Mouse (Mus musculus) ES-Bruce4 (cell line): ENCODE measurements around the gene Vps37b. TPM values are rescaled to one million over a fixed set of nuclear protein-coding genes. Genes with fewer than 3 reads are reported as not detected.

Experiments used
- H3K27ac ChIP-seq: 2 replicates; pipeline ENCODE4 v1.5.1; 2012; ENCODE audit warnings: low read length, inconsistent platforms; ENCODE audit not compliant: insufficient read depth
- H3K27me3 ChIP-seq: 2 replicates; pipeline ENCODE4 v1.6.1; 2012; ENCODE audit warnings: mild to moderate bottlenecking, low read length, inconsistent platforms; ENCODE audit not compliant: control insufficient read depth, poor library complexity, insufficient read depth, severe bottlenecking
- H3K36me3 ChIP-seq: 2 replicates; pipeline ENCODE4 v1.6.1; 2012; ENCODE audit warnings: inconsistent platforms, mild to moderate bottlenecking, low read length, moderate library complexity; ENCODE audit not compliant: control insufficient read depth, poor library complexity, insufficient read depth, severe bottlenecking
- H3K4me1 ChIP-seq: one replicate; pipeline ENCODE4 v1.8.1; 2011; ENCODE audit warnings: low read length; ENCODE audit not compliant: control insufficient read depth, insufficient read depth
- H3K4me3 ChIP-seq: 2 replicates; pipeline ENCODE4 v1.5.1; 2011; ENCODE audit warnings: low read depth, mild to moderate bottlenecking, low read length
- H3K9ac ChIP-seq: 2 replicates; pipeline ENCODE4 v1.6.1; 2012; ENCODE audit warnings: low read depth, mild to moderate bottlenecking, inconsistent platforms; ENCODE audit not compliant: poor library complexity, severe bottlenecking
- H3K9me3 ChIP-seq: replicated peaks from 2 replicates; pipeline ENCODE4 v1.6.1; 2012; ENCODE audit warnings: mild to moderate bottlenecking, low read length, inconsistent platforms; ENCODE audit not compliant: control insufficient read depth, poor library complexity, insufficient read depth, severe bottlenecking
- CTCF ChIP-seq: IDR thresholded peaks from one replicate; pipeline ENCODE4 v1.8.1; 2011; ENCODE audit warnings: low read depth, low read length
- EP300 ChIP-seq: IDR thresholded peaks from 2 replicates; pipeline ENCODE4 v1.6.1; 2011; ENCODE audit warnings: low read depth, low read length; ENCODE audit not compliant: insufficient read depth
- POLR2A ChIP-seq: IDR thresholded peaks from one replicate; pipeline ENCODE4 v1.8.1; 2011; ENCODE audit warnings: low read length; ENCODE audit not compliant: insufficient read depth
- polyA plus RNA-seq: library from polyadenylated mRNA; stranded (reverse); fragments of >200 nt; gene quantifications from 2 replicates; pipeline ENCODE4 v1.2.4, GENCODE M21; 2011; ENCODE audit warnings: low read depth; ENCODE audit not compliant: missing spikeins, insufficient read depth, insufficient read length

The Vps37b gene
- polyA plus RNA-seq, 1 experiment = 11.9 TPM

GRCm38 (mm10) chr5:124075716-124076115, 43.6 kb upstream of the Vps37b start:
- Histone ChIP-seq H3K27ac (no peak overlapping the region), H3K27me3 (no peaks in the 10 kb centered on the region), H3K4me3 (no peak overlapping the region), H3K36me3 (no peaks in the 10 kb centered on the region), H3K9me3 (no peaks in the 10 kb centered on the region), H3K4me1 (no peaks in the 10 kb centered on the region), H3K9ac (no peak overlapping the region)
- no peak for TF ChIP-seq POLR2A
- no peak for TF ChIP-seq EP300
- no peak for TF ChIP-seq CTCF

DNA sequence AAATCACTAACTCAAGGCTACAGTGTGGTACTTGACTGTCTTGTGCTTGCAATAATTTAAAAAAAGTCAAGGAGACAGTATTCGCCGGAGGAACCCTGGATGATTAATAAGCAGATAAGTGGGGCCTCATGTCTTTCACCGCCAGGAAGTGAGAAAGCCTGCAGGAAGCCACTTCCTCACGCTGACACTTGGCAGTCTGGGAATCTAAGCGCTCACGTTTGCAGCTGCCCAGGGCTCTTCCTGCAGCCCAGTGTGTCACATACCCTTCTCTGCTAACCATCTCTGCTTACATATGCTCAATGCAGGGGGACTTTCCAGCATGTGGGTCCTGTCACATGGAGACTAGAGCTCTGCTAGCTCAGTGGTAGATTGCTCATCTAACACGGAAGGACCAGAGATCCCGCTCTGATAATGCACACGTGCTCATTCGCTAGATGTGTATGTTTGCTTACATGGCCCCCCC, 42.8 kb upstream of the Vps37b start:
- Histone ChIP-seq H3K9ac (no peak overlapping the region), H3K9me3 (no peaks in the 10 kb centered on the region), H3K27me3 (no peaks in the 10 kb centered on the region), H3K4me3 (no peak overlapping the region), H3K36me3 (no peaks in the 10 kb centered on the region), H3K4me1 (no peaks in the 10 kb centered on the region), H3K27ac (no peak overlapping the region)
- TF ChIP-seq POLR2A (no peak), EP300 (no peak), CTCF (no peak)

GRCm38 (mm10) chr5:124073682-124074081, 41.6 kb upstream of the Vps37b start:
- H3K27ac ChIP-seq = no peak overlapping the region
- no peak overlapping the region for H3K4me3 ChIP-seq
- no peak for TF ChIP-seq EP300
- no peak for TF ChIP-seq CTCF
- TF ChIP-seq POLR2A = no peak
- H3K4me1 ChIP-seq = no peaks in the 10 kb centered on the region
- no peaks in the 10 kb centered on the region for H3K9me3 ChIP-seq
- no peak overlapping the region for H3K9ac ChIP-seq
- no peaks in the 10 kb centered on the region for H3K27me3 ChIP-seq
- no peaks in the 10 kb centered on the region for H3K36me3 ChIP-seq

- no peak overlapping the region for H3K9ac ChIP-seq
- H3K4me1 ChIP-seq = no peaks in the 10 kb centered on the region
- H3K27ac ChIP-seq = no peak overlapping the region
- TF ChIP-seq EP300 = no peak
- no peak for TF ChIP-seq CTCF
- no peak for TF ChIP-seq POLR2A
- H3K4me3 ChIP-seq = no peak overlapping the region
- H3K36me3 ChIP-seq = no peaks in the 10 kb centered on the region
- no peaks in the 10 kb centered on the region for H3K27me3 ChIP-seq
- H3K9me3 ChIP-seq = no peaks in the 10 kb centered on the region
Observed at GRCm38 (mm10) chr5:124069657-124070056, 37.6 kb upstream of the Vps37b start.

GRCm38 (mm10) chr5:124062037-124062824, 30.2 kb upstream of the Vps37b start:
- no peak for TF ChIP-seq POLR2A
- no peak for TF ChIP-seq EP300
- TF ChIP-seq CTCF = no peak
- Histone ChIP-seq H3K9me3 (no peaks in the 10 kb centered on the region), H3K4me1 (no peaks in the 10 kb centered on the region), H3K4me3 (peak overlapping the region; percentile 6), H3K27ac (no peak overlapping the region), H3K9ac (no peak overlapping the region), H3K27me3 (no peaks in the 10 kb centered on the region), H3K36me3 (no peaks in the 10 kb centered on the region)

- no peaks in the 10 kb centered on the region for H3K4me1 ChIP-seq
- no peak overlapping the region for H3K9ac ChIP-seq
- H3K36me3 ChIP-seq = no peaks in the 10 kb centered on the region
- no peak for TF ChIP-seq POLR2A
- no peak for TF ChIP-seq CTCF
- TF ChIP-seq EP300 = no peak
- no peaks in the 10 kb centered on the region for H3K27me3 ChIP-seq
- no peak overlapping the region for H3K4me3 ChIP-seq
- H3K27ac ChIP-seq = no peak overlapping the region
- H3K9me3 ChIP-seq = no peaks in the 10 kb centered on the region
Observed at GRCm38 (mm10) chr5:124059677-124060076, 27.6 kb upstream of the Vps37b start.
